Mouse (Mus musculus) liver, embryonic 14.5 days (tissue): ENCODE measurements at regions not wholly inside any gene's neighbourhood (a gene's known extent, or its start where the extent isn't known, plus 50 kb on each side); places are given as distances from the start of the nearest gene placed in this dataset.

Experiments
- CTCF ChIP-seq: IDR thresholded peaks from 2 replicates; pipeline ENCODE4 v1.5.1; 2016; ENCODE audit warnings: antibody characterized with exemption, low read depth, control low read depth
- EP300 ChIP-seq: IDR thresholded peaks from 2 replicates; pipeline ENCODE4 v1.6.1; 2016; ENCODE audit warnings: antibody characterized with exemption, low read depth

- no peak for TF ChIP-seq CTCF
- no peak for TF ChIP-seq EP300
Measured at GRCm38 (mm10) chr17:65056059-65056458, 220.2 kb upstream of the 4930583I09Rik start.
